Mouse (Mus musculus): ENCODE data around the gene Hint1.

GRCm38 (mm10) chr11:54867049-54867385 lies 834 bp downstream of the Hint1 start:
- no peak for TF ChIP-seq CTCF (IDR thresholded peaks at IDR 0.05; ENCODE audit: insufficient read depth, low read depth, low read length)
- no peak for TF ChIP-seq POLR2A (IDR thresholded peaks at IDR 0.05; ENCODE audit: insufficient read depth, low read depth, low read length)
